Mouse (Mus musculus) forebrain, embryonic 16.5 days (tissue): ENCODE results near the gene Rfc2. TPM values are rescaled to one million over a fixed set of nuclear protein-coding genes. Genes with fewer than 3 reads are reported as not detected.
A peak's percentile ranks its signal among the peaks of the same experiment; 100 is the strongest.

Experiments
- ATAC-seq: fragments of 200-750 bp; cut with Nextera tagmentation; 2 replicates; pipeline ENCODE4 v1.8.0; 2017; ENCODE audit warnings: mild to moderate bottlenecking, moderate library complexity
- H3K27ac ChIP-seq: fragments of 300-500 bp; sonication (generic); 2 replicates; pipeline ENCODE4 v1.5.1; 2014; ENCODE audit warnings: low read length, control low read depth
- H3K27me3 ChIP-seq: fragments of 300-500 bp; sonication (generic); replicated peaks from 2 replicates; pipeline ENCODE4 v1.6.1; 2014; ENCODE audit warnings: low read length; ENCODE audit not compliant: control insufficient read depth, insufficient read depth
- H3K36me3 ChIP-seq: fragments of 300-500 bp; sonication (generic); 2 replicates; pipeline ENCODE4 v1.6.1; 2014; ENCODE audit not compliant: control insufficient read depth, insufficient read depth
- H3K4me1 ChIP-seq: fragments of 300-500 bp; sonication (generic); replicated peaks from 2 replicates; pipeline ENCODE4 v1.6.1; 2014; ENCODE audit warnings: low read length; ENCODE audit not compliant: control insufficient read depth, insufficient read depth
- H3K4me2 ChIP-seq: fragments of 300-500 bp; sonication (generic); 2 replicates; pipeline ENCODE4 v1.6.1; 2014; ENCODE audit warnings: mild to moderate bottlenecking, low read length, control low read depth
- H3K4me3 ChIP-seq: fragments of 300-500 bp; sonication (generic); replicated peaks from 2 replicates; pipeline ENCODE4 v1.5.1; 2014; ENCODE audit warnings: mild to moderate bottlenecking, low read length, control low read depth
- H3K9ac ChIP-seq: fragments of 300-500 bp; sonication (generic); replicated peaks from 2 replicates; pipeline ENCODE4 v1.6.1; 2014; ENCODE audit warnings: low read depth, low read length, control low read depth
- H3K9me3 ChIP-seq: fragments of 300-500 bp; sonication (generic); 2 replicates; pipeline ENCODE4 v1.6.1; 2016; ENCODE audit warnings: low read length; ENCODE audit not compliant: control insufficient read depth
- WGBS: fragments of 180-500 bp; shearing (Covaris S2); extraction: QIAGEN DNeasy Blood & Tissue Kit; methylation state at CpG from one replicate; pipeline ENCODE4 v1.1.7; 2014; 5-methylcytosine and 5-hydroxymethylcytosine counted together
- polyA plus RNA-seq: library from polyadenylated mRNA; unstranded; fragments of >200 nt; fragmentation: Nextera tagmentation; extraction: Ambion mirVana; gene quantifications from 2 replicates; pipeline ENCODE4 v1.2.1, GENCODE M21; 2015

Gene Rfc2
- polyA plus RNA-seq, 1 experiment from 2014 or later: 215 TPM

DNA sequence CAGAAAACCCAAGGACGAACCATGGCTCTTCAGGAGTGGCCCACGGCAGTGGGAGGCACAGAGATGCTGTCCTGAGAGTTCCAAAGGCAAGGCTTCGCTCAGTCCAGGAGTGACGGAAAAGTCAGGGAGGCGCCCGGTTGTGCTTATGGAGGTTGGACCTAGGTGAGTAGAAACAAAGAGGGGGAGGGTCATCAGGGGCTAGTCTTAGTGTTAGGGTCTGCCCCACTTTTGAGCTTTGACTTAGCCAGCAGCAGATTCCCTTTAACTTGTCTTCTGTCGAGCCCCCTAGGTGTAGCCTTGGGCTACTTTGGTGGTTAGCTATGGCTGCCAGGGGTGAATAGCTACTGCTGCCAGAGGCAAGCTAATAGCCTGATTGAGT is 21.1 kb upstream of the Rfc2 start, which contains the start of gene Syna:
TSS of gene Syna (minus strand) at position 101 of the 379 bp plus-strand sequence.
- Histone ChIP-seq H3K4me2 (no peak within 1 kb of the TSS), H3K4me3 (no peak within 1 kb of the TSS), H3K9ac (no peak within 1 kb of the TSS), H3K36me3 (no peaks in the 10 kb centered on the region), H3K27ac (no peak within 1 kb of the TSS), H3K4me1 (peaks cover 15% of the 10 kb centered on the region), H3K27me3 (no peaks in the 10 kb centered on the region), H3K9me3 (no peaks in the 10 kb centered on the region)
- 88% methylated on average over 7 of the region's 7 CpGs for WGBS
- ATAC-seq: no peak

DNA sequence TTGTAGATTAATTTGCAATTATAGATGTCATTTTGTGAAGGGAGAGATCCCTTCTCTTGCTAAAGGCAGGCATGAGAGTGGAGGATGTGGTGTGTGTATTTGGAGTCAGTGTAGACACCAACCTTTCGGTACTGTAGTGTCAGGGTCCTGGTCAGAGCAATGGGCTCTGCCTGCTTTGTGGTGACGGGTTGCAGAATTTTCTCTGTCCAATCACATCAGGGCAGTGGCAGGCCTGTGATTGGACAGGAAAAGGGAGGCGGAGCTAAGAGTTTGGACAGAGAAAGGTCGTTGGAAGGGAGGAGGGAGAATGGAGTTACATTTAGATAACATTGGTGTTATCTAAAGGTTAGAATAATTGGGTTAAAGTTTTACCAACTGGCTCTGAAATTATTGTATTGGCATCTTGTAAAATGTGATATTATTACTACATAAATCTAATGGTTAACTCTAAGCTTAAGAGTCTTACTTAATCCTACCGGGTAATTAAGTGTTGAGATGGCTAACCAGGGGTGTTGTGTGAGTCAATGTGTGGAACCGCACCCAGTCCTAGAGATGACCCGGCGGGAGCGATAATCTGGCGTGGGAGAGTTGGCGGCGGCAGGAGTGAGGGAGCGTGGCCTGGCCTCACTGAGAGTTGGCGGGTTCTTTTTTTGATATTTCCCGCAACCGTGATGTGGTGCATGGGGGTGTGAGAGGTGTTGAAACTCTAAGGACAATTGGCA is 20.6 kb upstream of the Rfc2 start:
- Histone ChIP-seq H3K36me3 (no peaks in the 10 kb centered on the region), H3K9me3 (no peaks in the 10 kb centered on the region), H3K4me1 (peaks cover 10% of the 10 kb centered on the region), H3K4me2 (no peak overlapping the region), H3K27me3 (no peaks in the 10 kb centered on the region), H3K9ac (no peak overlapping the region), H3K27ac (no peak overlapping the region), H3K4me3 (no peak overlapping the region)
- WGBS: 84% methylated on average over 16 of the region's 16 CpGs
- no peak for ATAC-seq

DNA sequence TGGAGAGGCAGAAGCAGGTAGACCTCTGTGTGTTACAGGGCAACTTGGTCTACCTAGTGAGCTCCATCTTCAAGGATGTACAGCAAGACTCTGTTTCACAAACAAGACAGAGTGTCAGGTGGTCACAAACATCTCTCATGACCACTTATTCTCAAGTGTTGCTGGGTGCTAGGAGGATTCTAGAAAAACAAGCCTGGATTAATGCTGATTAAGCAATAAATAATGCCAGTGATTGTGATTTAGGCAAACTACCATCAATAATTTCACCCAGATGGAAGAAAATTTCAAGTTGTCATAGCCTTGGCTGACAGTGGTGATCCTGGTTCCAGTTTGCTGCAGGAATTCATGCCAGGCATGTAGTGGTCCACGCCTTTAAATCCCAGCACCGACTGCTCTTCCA is 16.9 kb upstream of the Rfc2 start:
- ATAC-seq: no peak
- Histone ChIP-seq H3K36me3 (no peaks in the 10 kb centered on the region), H3K27me3 (no peaks in the 10 kb centered on the region), H3K9me3 (no peaks in the 10 kb centered on the region), H3K27ac (no peak overlapping the region), H3K4me3 (no peak overlapping the region), H3K4me2 (no peak overlapping the region), H3K9ac (no peak overlapping the region), H3K4me1 (peaks cover 5% of the 10 kb centered on the region; the same call in 1 of the 2 replicates)
- 89% methylated on average over 2 of the region's 2 CpGs for WGBS

- Histone ChIP-seq H3K36me3 (no peaks in the 10 kb centered on the region), H3K27ac (no peak overlapping the region), H3K9me3 (no peaks in the 10 kb centered on the region), H3K9ac (no peak overlapping the region), H3K4me2 (no peak overlapping the region), H3K27me3 (no peaks in the 10 kb centered on the region), H3K4me3 (no peak overlapping the region), H3K4me1 (peaks cover 5% of the 10 kb centered on the region; the same call in 1 of the 2 replicates)
- ATAC-seq: no peak
- 95% methylated on average over 6 of the region's 6 CpGs for WGBS
Measured at GRCm38 (mm10) chr5:134565696-134566095, 15.5 kb upstream of the Rfc2 start.

DNA sequence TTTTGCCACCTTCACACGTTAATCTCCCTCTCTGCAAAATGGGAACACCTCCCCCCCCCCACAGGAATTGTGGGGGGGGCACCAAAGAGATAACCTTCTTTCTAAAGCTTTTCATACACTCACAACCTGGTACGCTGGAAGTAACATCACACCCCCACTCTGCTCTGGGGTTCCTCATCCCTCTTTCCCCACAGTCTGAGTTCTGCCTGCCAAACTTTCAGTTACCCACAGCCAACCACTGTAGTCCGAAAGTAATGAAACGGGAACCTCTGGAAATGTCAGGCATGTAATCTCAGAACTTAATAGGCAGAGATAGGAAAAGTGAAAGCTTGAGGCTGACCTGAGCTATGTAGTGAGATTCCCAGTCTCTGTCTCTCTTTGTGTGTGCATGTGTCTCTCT is 13.7 kb upstream of the Rfc2 start:
- H3K36me3 ChIP-seq: no peaks in the 10 kb centered on the region
- H3K27me3 ChIP-seq: no peaks in the 10 kb centered on the region
- ATAC-seq: no peak
- WGBS: 87% methylated on average over 4 of the region's 4 CpGs
- H3K4me3 ChIP-seq: no peak overlapping the region
- H3K9ac ChIP-seq: no peak overlapping the region
- no peaks in the 10 kb centered on the region for H3K9me3 ChIP-seq
- H3K4me1 ChIP-seq: peaks cover 12% of the 10 kb centered on the region
- no peak overlapping the region for H3K4me2 ChIP-seq
- H3K27ac ChIP-seq: no peak overlapping the region

DNA sequence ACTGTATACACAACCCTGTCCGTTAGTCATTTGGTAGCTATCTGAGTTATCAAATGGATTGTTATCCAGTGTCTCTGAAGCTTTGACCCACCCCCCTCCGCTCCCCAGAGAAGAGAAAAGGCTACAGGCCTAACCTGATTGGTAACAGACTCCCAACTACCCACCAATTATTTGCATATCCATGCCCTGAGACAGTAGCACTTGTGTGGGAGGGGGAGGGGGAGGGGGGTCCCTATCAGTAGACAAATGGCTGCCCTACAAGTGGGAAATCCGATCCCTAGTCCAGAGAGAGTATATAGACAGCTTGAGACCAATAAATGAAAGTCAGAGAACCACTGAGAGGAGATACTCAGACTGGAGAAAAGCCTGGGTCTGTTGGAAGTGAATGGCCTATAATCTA is 13.1 kb upstream of the Rfc2 start:
- 64% methylated on average over 3 of the region's 3 CpGs for WGBS
- no peak overlapping the region for H3K9ac ChIP-seq
- no peaks in the 10 kb centered on the region for H3K36me3 ChIP-seq
- no peak for ATAC-seq
- H3K4me1 ChIP-seq: peaks cover 12% of the 10 kb centered on the region
- no peaks in the 10 kb centered on the region for H3K9me3 ChIP-seq
- H3K4me3 ChIP-seq: no peak overlapping the region
- H3K4me2 ChIP-seq: no peak overlapping the region
- H3K27me3 ChIP-seq: no peaks in the 10 kb centered on the region
- no peak overlapping the region for H3K27ac ChIP-seq

DNA sequence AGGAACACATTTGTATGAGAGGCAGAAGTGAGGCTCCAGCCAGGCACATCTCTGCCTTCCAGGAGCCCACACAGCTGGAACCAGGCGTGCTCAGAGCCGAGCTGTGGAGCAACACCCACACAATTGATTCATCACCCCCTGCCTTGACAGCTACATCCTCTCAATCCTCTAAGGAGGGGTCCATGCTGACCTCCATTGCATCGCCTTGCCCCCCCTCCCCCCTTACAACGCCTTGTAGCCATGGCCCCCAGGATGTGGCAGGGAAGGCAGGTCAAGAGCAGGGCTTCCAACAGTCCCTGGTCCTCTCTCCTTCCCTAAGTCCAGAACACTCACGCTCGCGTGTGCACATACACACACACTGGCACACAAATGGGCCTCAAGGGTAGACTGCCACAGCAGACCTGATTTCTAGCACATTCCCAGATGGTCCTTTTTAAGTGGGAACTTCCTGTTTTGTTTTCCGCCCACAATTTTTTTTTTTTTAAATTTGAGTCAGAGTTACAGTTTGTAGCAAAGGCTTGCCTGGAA is 12.1 kb upstream of the Rfc2 start:
- H3K9ac ChIP-seq: no peak overlapping the region
- WGBS: 60% methylated on average over 8 of the region's 8 CpGs

GRCm38 (mm10) chr5:134571730-134572507 is 9.2 kb upstream of the Rfc2 start:
- ATAC-seq: peak; percentile 85
- H3K27me3 ChIP-seq: no peaks in the 10 kb centered on the region
- H3K4me3 ChIP-seq: peak overlapping the region; percentile 56
- peak overlapping the region; percentile 76 for H3K27ac ChIP-seq
- H3K36me3 ChIP-seq: no peaks in the 10 kb centered on the region
- WGBS: 1% methylated on average over 23 of the region's 23 CpGs
- H3K4me2 ChIP-seq: peak overlapping the region; percentile 80
- H3K4me1 ChIP-seq: peaks cover 9% of the 10 kb centered on the region
- peak overlapping the region; percentile 63 for H3K9ac ChIP-seq
- H3K9me3 ChIP-seq: no peaks in the 10 kb centered on the region

More for the DNA sequence above, 12.1 kb upstream of the Rfc2 start:
- Histone ChIP-seq H3K4me2 (no peak overlapping the region), H3K9me3 (no peaks in the 10 kb centered on the region), H3K36me3 (no peaks in the 10 kb centered on the region), H3K4me3 (no peak overlapping the region), H3K4me1 (peaks cover 9% of the 10 kb centered on the region), H3K27me3 (no peaks in the 10 kb centered on the region), H3K27ac (no peak overlapping the region)
- ATAC-seq: no peak

DNA sequence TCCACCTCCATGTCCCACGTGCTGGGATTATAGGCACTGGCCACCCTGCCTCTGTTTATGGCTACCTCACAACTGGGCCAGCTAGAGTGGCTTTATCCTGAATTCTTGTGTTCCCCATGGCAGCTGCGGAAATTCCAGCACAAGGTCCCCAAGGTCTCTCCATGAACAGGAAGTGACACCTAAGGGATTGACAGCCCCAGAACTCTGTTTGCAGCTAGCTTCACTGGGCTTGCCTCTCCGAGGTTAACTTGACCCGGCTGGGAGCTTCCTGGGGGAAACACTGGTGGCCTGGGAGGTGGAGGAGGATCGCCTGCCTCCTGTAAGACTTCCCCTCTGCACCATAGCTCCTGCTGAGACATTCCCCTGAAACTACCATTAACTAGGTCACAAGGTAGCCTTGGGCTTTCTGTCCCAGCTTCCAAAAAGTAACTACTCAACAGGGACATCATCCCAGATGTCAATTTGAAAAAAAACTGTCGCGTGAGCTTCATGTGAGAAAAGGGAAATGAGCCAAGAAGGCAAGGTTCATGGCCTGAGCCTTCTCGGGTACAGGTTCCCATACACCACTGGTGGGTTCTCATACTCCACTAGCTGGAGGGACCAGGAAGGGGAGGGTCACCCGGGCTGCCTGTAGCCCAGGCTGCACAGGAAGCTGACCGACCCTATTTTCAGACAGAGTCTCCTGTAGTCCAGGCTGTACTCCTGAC is 8.5 kb upstream of the Rfc2 start:
- Histone ChIP-seq H3K9ac (peak overlapping the region; percentile 63; the same call in 1 of the 2 replicates), H3K4me1 (peaks cover 9% of the 10 kb centered on the region), H3K4me3 (peak overlapping the region; percentile 56), H3K4me2 (peak overlapping the region; percentile 80), H3K36me3 (no peaks in the 10 kb centered on the region), H3K9me3 (no peaks in the 10 kb centered on the region), H3K27ac (no peak overlapping the region), H3K27me3 (no peaks in the 10 kb centered on the region)
- no peak for ATAC-seq
- 53% methylated on average over 10 of the region's 10 CpGs for WGBS
